Mouse (Mus musculus): ENCODE results near the gene Dlx3. TPM values are rescaled to one million over a fixed set of nuclear protein-coding genes. Genes with fewer than 3 reads are reported as not detected.

The Dlx3 gene
- polyA plus RNA-seq, 1 experiment from 2014 or later = 1.4 TPM

GRCm38 (mm10) chr11:95165857-95166256, 45.9 kb downstream of the Dlx3 start:
- Histone ChIP-seq H3K27me3 (ENCODE audit: control insufficient read depth, insufficient read depth, low read length) (no peaks in the 10 kb centered on the region), H3K4me3 (ENCODE audit: low read depth, low read length) (no peak overlapping the region), H3K4me1 (replicated peaks; ENCODE audit: control insufficient read depth, insufficient read depth, low read length) (no peaks in the 10 kb centered on the region), H3K27ac (ENCODE audit: low read depth, low read length) (no peak overlapping the region), H3K9me3 (ENCODE audit: control insufficient read depth, low read length) (no peaks in the 10 kb centered on the region), H3K36me3 (ENCODE audit: control insufficient read depth, insufficient read depth, low read length) (no peaks in the 10 kb centered on the region), H3K4me2 (ENCODE audit: low read depth, low read length, severe bottlenecking) (no peak overlapping the region), H3K9ac (ENCODE audit: low read length) (no peak overlapping the region)
- ATAC-seq (replicated peaks; ENCODE audit: low FRiP score) (no peak), DNase-seq (ENCODE audit: low spot score) (no peak)
- WGBS = 81% methylated on average over 5 of the region's 5 CpGs

Other genes starting within 250 kb of the Dlx3 start
- 163 and 164 TPM in 2 replicates for gene Col1a1, start 183.9 kb upstream of the Dlx3 start, polyA plus RNA-seq (2014; fragmentation: Nextera tagmentation; extraction: Ambion mirVana)
- not detected in 2 replicates for gene Hils1, start 152.5 kb upstream of the Dlx3 start, polyA plus RNA-seq (2014; fragmentation: Nextera tagmentation; extraction: Ambion mirVana)
- gene Sgca, start 143.8 kb upstream of the Dlx3 start, polyA plus RNA-seq (2014; fragmentation: Nextera tagmentation; extraction: Ambion mirVana) = not detected in 2 replicates
- 17.2 and 18.6 TPM in 2 replicates for gene Ppp1r9b, start 129.1 kb upstream of the Dlx3 start, polyA plus RNA-seq (2014; fragmentation: Nextera tagmentation; extraction: Ambion mirVana)
- gene Samd14, start 110.2 kb upstream of the Dlx3 start, polyA plus RNA-seq (2014; fragmentation: Nextera tagmentation; extraction: Ambion mirVana) = 56.8 and 59.2 TPM in 2 replicates
- gene Pdk2, start 78.8 kb upstream of the Dlx3 start, polyA plus RNA-seq (2014; fragmentation: Nextera tagmentation; extraction: Ambion mirVana) = 16.5 and 17.4 TPM in 2 replicates
- gene Itga3, start 43.3 kb upstream of the Dlx3 start, polyA plus RNA-seq (2014; fragmentation: Nextera tagmentation; extraction: Ambion mirVana) = 4.4 and 5.4 TPM in 2 replicates
- 0.23 and 0.29 TPM in 2 replicates for gene Dlx4, start 26.1 kb downstream of the Dlx3 start, polyA plus RNA-seq (2014; fragmentation: Nextera tagmentation; extraction: Ambion mirVana)
- 0.29 TPM in 1 of 2 replicates, not detected in the other for gene Tac4, start 141.4 kb downstream of the Dlx3 start, polyA plus RNA-seq (2014; fragmentation: Nextera tagmentation; extraction: Ambion mirVana)
- gene Kat7, start 190.1 kb downstream of the Dlx3 start, polyA plus RNA-seq (2014; fragmentation: Nextera tagmentation; extraction: Ambion mirVana) = 85.3 and 94.0 TPM in 2 replicates
- 8.9 and 10.1 TPM in 2 replicates for gene Fam117a, start 216.9 kb downstream of the Dlx3 start, polyA plus RNA-seq (2014; fragmentation: Nextera tagmentation; extraction: Ambion mirVana)